Mouse (Mus musculus): ENCODE data around the gene Atp8b5.
A peak's percentile ranks its signal among the peaks of the same experiment; 100 is the strongest.

Gene Atp8b5

GRCm38 (mm10) chr4:43327118-43327517, 60.2 kb downstream of the Atp8b5 start:
- no peak for DNase-seq

- no peak for DNase-seq
Observed at GRCm38 (mm10) chr4:43334771-43335170, 67.8 kb downstream of the Atp8b5 start.

- DNase-seq = no peak
Observed at GRCm38 (mm10) chr4:43336176-43336575, 69.2 kb downstream of the Atp8b5 start.

GRCm38 (mm10) chr4:43340096-43340804, 73.3 kb downstream of the Atp8b5 start:
- no peak for DNase-seq

GRCm38 (mm10) chr4:43341276-43341891, 74.4 kb downstream of the Atp8b5 start:
- DNase-seq = no peak

GRCm38 (mm10) chr4:43342443-43342842, 75.5 kb downstream of the Atp8b5 start:
- no peak for DNase-seq

GRCm38 (mm10) chr4:43344932-43345331, 78.0 kb downstream of the Atp8b5 start:
- DNase-seq = no peak

- DNase-seq = no peak
Observed at GRCm38 (mm10) chr4:43349206-43349605, 82.2 kb downstream of the Atp8b5 start.

- no peak for DNase-seq
Observed at GRCm38 (mm10) chr4:43350038-43350560, 83.1 kb downstream of the Atp8b5 start.

GRCm38 (mm10) chr4:43353662-43354061, 86.7 kb downstream of the Atp8b5 start:
- no peak for DNase-seq

- peak; percentile 18 for DNase-seq
Observed at GRCm38 (mm10) chr4:43364914-43365560, 98.1 kb downstream of the Atp8b5 start.

- DNase-seq = no peak
Observed at GRCm38 (mm10) chr4:43367295-43367694, 100.3 kb downstream of the Atp8b5 start.

GRCm38 (mm10) chr4:43367787-43368186, 100.8 kb downstream of the Atp8b5 start:
- DNase-seq = no peak

GRCm38 (mm10) chr4:43371406-43371805, 104.4 kb downstream of the Atp8b5 start:
- DNase-seq = no peak

- no peak for DNase-seq
Observed at GRCm38 (mm10) chr4:43372155-43372554, 105.2 kb downstream of the Atp8b5 start.

- DNase-seq = no peak
Observed at GRCm38 (mm10) chr4:43374266-43374665, 107.3 kb downstream of the Atp8b5 start.

- no peak for DNase-seq
Observed at GRCm38 (mm10) chr4:43379601-43380000, 112.6 kb downstream of the Atp8b5 start.

GRCm38 (mm10) chr4:43380951-43381350, 114.0 kb downstream of the Atp8b5 start:
- DNase-seq = no peak

GRCm38 (mm10) chr4:43381408-43382154, 114.6 kb downstream of the Atp8b5 start, which contains the start of gene Rusc2:
TSS of gene Rusc2 (plus strand) at chr4:43381979.
- DNase-seq = peak; percentile 67

- no peak for DNase-seq
Observed at GRCm38 (mm10) chr4:43382155-43383020, 115.4 kb downstream of the Atp8b5 start.

GRCm38 (mm10) chr4:43383246-43384082, 116.5 kb downstream of the Atp8b5 start:
- DNase-seq = no peak
